Mouse (Mus musculus): ENCODE data around the gene Ptpn14. TPM values are rescaled to one million over a fixed set of nuclear protein-coding genes. Genes with fewer than 3 reads are reported as not detected.

The Ptpn14 gene
- polyA plus RNA-seq, 1 experiment: 7.1 TPM

DNA sequence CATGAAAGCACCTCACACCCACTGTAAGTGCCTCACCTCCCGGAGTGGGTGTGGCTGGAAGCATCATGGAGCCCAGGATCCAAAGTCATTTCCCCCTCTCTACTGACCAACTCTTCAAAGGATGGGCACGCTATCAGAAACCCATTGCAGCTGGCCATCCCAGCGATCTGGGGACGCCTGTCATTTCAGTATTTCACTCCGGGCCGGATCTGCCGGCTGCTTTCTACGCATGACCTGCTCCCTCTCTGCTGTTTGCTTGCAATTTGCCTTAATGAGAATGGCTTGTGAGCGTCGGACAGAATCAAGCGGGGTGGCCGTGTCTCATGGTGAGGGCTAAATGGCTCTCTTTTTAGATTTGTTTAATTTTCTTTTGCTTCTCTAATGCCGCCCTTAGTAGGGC, 106.1 kb downstream of the Ptpn14 start:
- Histone ChIP-seq H3K27ac (ENCODE audit: insufficient read depth, low read length) (no peak overlapping the region), H3K36me3 (ENCODE audit: control insufficient read depth, insufficient read depth, low read length) (no peaks in the 10 kb centered on the region), H3K27me3 (ENCODE audit: control insufficient read depth, insufficient read depth, low read length) (no peaks in the 10 kb centered on the region), H3K4me1 (ENCODE audit: control insufficient read depth, insufficient read depth, insufficient read length) (no peaks in the 10 kb centered on the region), H3K4me3 (ENCODE audit: extremely low read depth, insufficient read depth, insufficient read length) (no peak overlapping the region)
- TF ChIP-seq POLR2A (IDR thresholded peaks at IDR 0.05; ENCODE audit: low read depth, low read length): no peak
- no peak for TF ChIP-seq CTCF (IDR thresholded peaks at IDR 0.05; ENCODE audit: extremely low read depth, insufficient read depth, insufficient read length, insufficient replicate concordance)
- WGBS: 94% methylated on average over 13 of the region's 13 CpGs
- no peak for DNase-seq (ENCODE audit: low read depth in 1 of 2, low spot score in 2 of 2)

DNA sequence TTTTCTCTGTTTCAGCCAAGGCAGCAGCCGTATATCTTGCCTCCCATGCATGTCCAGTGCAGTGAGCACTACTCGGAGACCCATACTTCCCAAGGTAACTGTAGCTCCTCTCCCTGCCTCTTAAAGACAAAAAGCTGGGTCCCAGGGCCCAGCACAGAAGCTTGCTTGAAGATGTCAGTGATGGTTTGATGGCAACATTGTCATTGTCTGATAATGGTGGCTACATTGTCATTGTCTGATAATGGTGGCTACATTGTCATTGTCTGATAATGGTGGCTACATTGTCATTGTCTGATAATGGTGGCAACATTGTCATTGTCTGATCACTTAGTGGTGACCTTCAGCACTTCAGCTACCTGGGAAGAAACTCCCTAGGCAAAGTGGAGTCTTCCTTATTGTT, 118.3 kb downstream of the Ptpn14 start:
- Histone ChIP-seq H3K27ac (ENCODE audit: insufficient read depth, low read length) (no peak overlapping the region), H3K4me3 (ENCODE audit: extremely low read depth, insufficient read depth, insufficient read length) (no peak overlapping the region), H3K4me1 (ENCODE audit: control insufficient read depth, insufficient read depth, insufficient read length) (no peaks in the 10 kb centered on the region), H3K27me3 (ENCODE audit: control insufficient read depth, insufficient read depth, low read length) (no peaks in the 10 kb centered on the region), H3K36me3 (ENCODE audit: control insufficient read depth, insufficient read depth, low read length) (no peaks in the 10 kb centered on the region)
- no peak for TF ChIP-seq POLR2A (IDR thresholded peaks at IDR 0.05; ENCODE audit: low read depth, low read length)
- no peak for TF ChIP-seq CTCF (IDR thresholded peaks at IDR 0.05; ENCODE audit: extremely low read depth, insufficient read depth, insufficient read length, insufficient replicate concordance)
- WGBS: 92% methylated on average over 2 of the region's 2 CpGs
- DNase-seq (ENCODE audit: low read depth in 1 of 2, low spot score in 2 of 2): no peak

DNA sequence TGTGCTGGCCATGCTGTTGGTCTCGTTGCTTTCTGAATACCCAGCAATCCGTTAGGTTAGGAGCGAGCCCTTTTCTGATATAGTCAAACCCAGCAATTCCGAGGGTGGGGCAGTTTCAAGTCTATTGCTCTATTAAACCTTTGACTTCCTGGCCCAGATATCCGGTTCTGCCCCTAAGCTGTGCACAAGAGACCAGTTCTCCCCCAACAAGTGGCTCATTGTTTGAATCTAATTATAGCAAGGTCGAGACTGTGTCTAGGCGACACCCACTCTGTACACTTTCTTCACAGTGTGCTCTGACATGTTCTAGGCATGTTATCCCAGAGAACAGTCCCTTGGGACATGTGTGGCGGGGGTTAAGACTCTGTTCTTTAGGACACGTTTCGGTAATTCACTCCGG, 121.5 kb downstream of the Ptpn14 start:
- Histone ChIP-seq H3K4me3 (ENCODE audit: extremely low read depth, insufficient read depth, insufficient read length) (no peak overlapping the region), H3K27ac (ENCODE audit: insufficient read depth, low read length) (no peak overlapping the region), H3K4me1 (ENCODE audit: control insufficient read depth, insufficient read depth, insufficient read length) (no peaks in the 10 kb centered on the region), H3K27me3 (ENCODE audit: control insufficient read depth, insufficient read depth, low read length) (no peaks in the 10 kb centered on the region), H3K36me3 (ENCODE audit: control insufficient read depth, insufficient read depth, low read length) (no peaks in the 10 kb centered on the region)
- DNase-seq (ENCODE audit: low read depth in 1 of 2, low spot score in 2 of 2): no peak
- WGBS: 90% methylated on average over 11 of the region's 11 CpGs
- no peak for TF ChIP-seq POLR2A (IDR thresholded peaks at IDR 0.05; ENCODE audit: low read depth, low read length)
- no peak for TF ChIP-seq CTCF (IDR thresholded peaks at IDR 0.05; ENCODE audit: extremely low read depth, insufficient read depth, insufficient read length, insufficient replicate concordance)

DNA sequence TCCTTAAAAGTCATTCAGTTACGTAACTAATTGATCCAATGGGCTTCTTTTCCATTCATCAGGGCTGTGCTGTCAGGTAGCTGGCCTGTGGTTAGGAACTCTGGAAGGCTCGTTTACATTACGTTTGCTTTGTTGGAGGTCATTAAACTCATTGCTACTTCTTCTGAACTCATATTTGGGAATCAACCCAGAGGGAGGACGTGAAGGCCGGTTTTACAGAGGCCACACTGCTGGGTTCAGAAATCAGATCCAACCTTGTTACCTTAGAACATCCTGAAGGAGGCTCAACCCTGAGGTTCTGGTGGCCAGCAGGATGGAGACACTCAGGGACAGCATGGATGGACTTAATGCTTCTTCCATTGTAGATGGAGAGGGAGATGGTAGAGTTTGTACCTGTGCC, 124.0 kb downstream of the Ptpn14 start:
- no peak for DNase-seq (ENCODE audit: low read depth in 1 of 2, low spot score in 2 of 2)
- Histone ChIP-seq H3K4me3 (ENCODE audit: extremely low read depth, insufficient read depth, insufficient read length) (no peak overlapping the region), H3K4me1 (ENCODE audit: control insufficient read depth, insufficient read depth, insufficient read length) (no peaks in the 10 kb centered on the region), H3K27ac (ENCODE audit: insufficient read depth, low read length) (no peak overlapping the region), H3K36me3 (ENCODE audit: control insufficient read depth, insufficient read depth, low read length) (no peaks in the 10 kb centered on the region), H3K27me3 (ENCODE audit: control insufficient read depth, insufficient read depth, low read length) (no peaks in the 10 kb centered on the region)
- 91% methylated on average over 5 of the region's 5 CpGs for WGBS
- TF ChIP-seq CTCF (IDR thresholded peaks at IDR 0.05; ENCODE audit: extremely low read depth, insufficient read depth, insufficient read length, insufficient replicate concordance) (no peak), POLR2A (IDR thresholded peaks at IDR 0.05; ENCODE audit: low read depth, low read length) (no peak)

DNA sequence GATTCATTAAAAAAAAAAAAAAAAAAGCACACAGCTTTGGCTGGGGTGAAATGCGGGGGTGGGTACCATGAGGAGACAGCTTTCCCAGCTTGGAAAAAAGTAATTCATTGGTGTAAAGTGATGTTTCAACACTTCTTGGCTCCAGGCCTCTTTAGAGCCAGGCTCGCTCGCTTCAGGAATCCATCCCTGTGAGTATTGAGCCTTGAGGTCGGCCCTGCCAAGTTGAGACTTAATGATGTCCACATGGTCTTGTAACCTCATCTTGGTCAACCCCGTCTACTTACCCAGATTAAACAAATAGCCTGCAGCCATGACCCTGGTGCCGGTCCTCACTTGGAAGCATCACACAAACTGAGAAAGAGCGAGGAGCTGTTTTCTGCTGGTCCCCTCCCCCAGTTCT, 124.4 kb downstream of the Ptpn14 start:
- TF ChIP-seq POLR2A (IDR thresholded peaks at IDR 0.05; ENCODE audit: low read depth, low read length) (no peak), CTCF (IDR thresholded peaks at IDR 0.05; ENCODE audit: extremely low read depth, insufficient read depth, insufficient read length, insufficient replicate concordance) (no peak)
- H3K4me1 ChIP-seq (ENCODE audit: control insufficient read depth, insufficient read depth, insufficient read length): no peaks in the 10 kb centered on the region
- no peak overlapping the region for H3K27ac ChIP-seq (ENCODE audit: insufficient read depth, low read length)
- no peaks in the 10 kb centered on the region for H3K36me3 ChIP-seq (ENCODE audit: control insufficient read depth, insufficient read depth, low read length)
- 91% methylated on average over 7 of the region's 7 CpGs for WGBS
- H3K4me3 ChIP-seq (ENCODE audit: extremely low read depth, insufficient read depth, insufficient read length): no peak overlapping the region
- H3K27me3 ChIP-seq (ENCODE audit: control insufficient read depth, insufficient read depth, low read length): no peaks in the 10 kb centered on the region
- DNase-seq (ENCODE audit: low read depth in 1 of 2, low spot score in 2 of 2): no peak

DNA sequence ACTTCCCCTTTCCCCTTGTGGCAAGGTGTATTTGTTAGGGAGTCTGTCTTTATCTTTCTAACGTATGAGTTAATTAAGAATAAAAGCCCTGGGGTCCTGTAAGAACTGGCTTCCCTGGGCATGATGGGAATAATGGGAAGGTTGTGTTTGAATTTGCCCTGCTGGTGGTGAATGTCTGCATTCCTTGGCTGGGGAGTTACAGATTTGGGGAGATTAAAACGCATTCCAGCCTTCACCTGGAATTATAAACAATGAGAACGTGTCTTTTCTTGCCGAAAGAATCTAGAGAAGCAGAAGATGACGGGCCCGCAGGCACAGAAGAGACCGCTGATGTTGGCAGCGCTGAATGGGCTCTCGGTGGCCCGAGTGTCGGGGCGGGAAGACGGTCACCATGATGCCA, 126.6 kb downstream of the Ptpn14 start:
- no peaks in the 10 kb centered on the region for H3K27me3 ChIP-seq (ENCODE audit: control insufficient read depth, insufficient read depth, low read length)
- DNase-seq (ENCODE audit: low read depth in 1 of 2, low spot score in 2 of 2): no peak
- TF ChIP-seq POLR2A (IDR thresholded peaks at IDR 0.05; ENCODE audit: low read depth, low read length) (no peak), CTCF (IDR thresholded peaks at IDR 0.05; ENCODE audit: extremely low read depth, insufficient read depth, insufficient read length, insufficient replicate concordance) (no peak)
- H3K4me1 ChIP-seq (ENCODE audit: control insufficient read depth, insufficient read depth, insufficient read length): no peaks in the 10 kb centered on the region
- H3K36me3 ChIP-seq (ENCODE audit: control insufficient read depth, insufficient read depth, low read length): no peaks in the 10 kb centered on the region
- no peak overlapping the region for H3K27ac ChIP-seq (ENCODE audit: insufficient read depth, low read length)
- no peak overlapping the region for H3K4me3 ChIP-seq (ENCODE audit: extremely low read depth, insufficient read depth, insufficient read length)
- 90% methylated on average over 13 of the region's 13 CpGs for WGBS

DNA sequence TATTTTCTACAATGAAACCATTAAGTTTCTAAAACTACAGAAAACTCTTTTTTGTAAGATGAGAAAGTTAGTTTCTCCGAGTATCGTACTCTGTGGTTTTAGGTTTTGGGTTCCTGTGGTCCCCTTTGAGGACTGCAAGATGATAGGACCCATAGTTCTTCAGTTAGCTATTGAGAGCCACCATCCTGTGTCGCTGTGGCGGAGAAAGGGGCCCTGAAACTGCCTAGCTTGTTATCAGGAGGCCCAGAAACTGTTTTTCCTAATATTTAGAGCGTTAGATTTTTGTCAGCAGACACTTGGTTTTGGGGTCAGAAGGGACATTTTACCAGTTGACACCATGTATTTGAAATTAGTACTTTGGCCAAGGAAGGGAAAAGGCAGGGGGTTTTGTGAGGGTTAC, 127.7 kb downstream of the Ptpn14 start:
- TF ChIP-seq CTCF (IDR thresholded peaks at IDR 0.05; ENCODE audit: extremely low read depth, insufficient read depth, insufficient read length, insufficient replicate concordance) (no peak), POLR2A (IDR thresholded peaks at IDR 0.05; ENCODE audit: low read depth, low read length) (no peak)
- 59% methylated on average over 5 of the region's 5 CpGs for WGBS
- Histone ChIP-seq H3K4me3 (ENCODE audit: extremely low read depth, insufficient read depth, insufficient read length) (no peak overlapping the region), H3K27me3 (ENCODE audit: control insufficient read depth, insufficient read depth, low read length) (no peaks in the 10 kb centered on the region), H3K36me3 (ENCODE audit: control insufficient read depth, insufficient read depth, low read length) (no peaks in the 10 kb centered on the region), H3K4me1 (ENCODE audit: control insufficient read depth, insufficient read depth, insufficient read length) (no peaks in the 10 kb centered on the region), H3K27ac (ENCODE audit: insufficient read depth, low read length) (no peak overlapping the region)
- no peak for DNase-seq (ENCODE audit: low read depth in 1 of 2, low spot score in 2 of 2)

Measured in spleen, adult 2 months (tissue).